Mouse (Mus musculus) limb, embryonic 11.5 days (tissue): Measurements from ENCODE around the gene Atp6v0e. TPM values are rescaled to one million over a fixed set of nuclear protein-coding genes. Genes with fewer than 3 reads are reported as not detected.

Source experiments
- ATAC-seq: fragments of 200-750 bp; cut with Nextera tagmentation; 2 replicates; pipeline ENCODE4 v1.8.0; 2017; ENCODE audit warnings: low read depth; ENCODE audit not compliant: insufficient number of reproducible peaks, low FRiP score, low TSS enrichment
- DNase-seq: peaks from one replicate; pipeline ENCODE4 v3.0.0-alpha.2; 2015; ENCODE audit warnings: low spot score
- H3K27ac ChIP-seq: fragments of 300-500 bp; sonication (generic); replicated peaks from 2 replicates; pipeline ENCODE4 v1.5.1; 2014; ENCODE audit warnings: low read depth, mild to moderate bottlenecking, low read length
- H3K27me3 ChIP-seq: fragments of 300-500 bp; sonication (generic); 2 replicates; pipeline ENCODE4 v1.6.1; 2014; ENCODE audit warnings: mild to moderate bottlenecking, low read length, mixed read lengths; ENCODE audit not compliant: control insufficient read depth, insufficient read depth
- H3K36me3 ChIP-seq: fragments of 300-500 bp; sonication (generic); 2 replicates; pipeline ENCODE4 v1.6.1; 2014; ENCODE audit warnings: mild to moderate bottlenecking, low read length, moderate library complexity, mixed read lengths; ENCODE audit not compliant: control insufficient read depth, insufficient read depth
- H3K4me1 ChIP-seq: fragments of 300-500 bp; sonication (generic); 2 replicates; pipeline ENCODE4 v1.6.1; 2014; ENCODE audit warnings: low read length, mixed read lengths; ENCODE audit not compliant: control insufficient read depth, insufficient read depth
- H3K4me2 ChIP-seq: fragments of 300-500 bp; sonication (generic); 2 replicates; pipeline ENCODE4 v1.6.1; 2014; ENCODE audit warnings: low read depth, mild to moderate bottlenecking, moderate library complexity; ENCODE audit not compliant: severe bottlenecking
- H3K4me3 ChIP-seq: fragments of 300-500 bp; sonication (generic); 2 replicates; pipeline ENCODE4 v1.5.1; 2014; ENCODE audit warnings: low read depth, low read length
- H3K9ac ChIP-seq: fragments of 300-500 bp; sonication (generic); 2 replicates; pipeline ENCODE4 v1.6.1; 2014; ENCODE audit warnings: mild to moderate bottlenecking, low read length
- H3K9me3 ChIP-seq: fragments of 300-500 bp; sonication (generic); 2 replicates; pipeline ENCODE4 v1.6.1; 2016; ENCODE audit warnings: low read length; ENCODE audit not compliant: control insufficient read depth
- WGBS: fragments of 180-500 bp; shearing (Covaris S2); extraction: QIAGEN DNeasy Blood & Tissue Kit; methylation state at CpG from one replicate; pipeline ENCODE4 v1.1.7; 2014; 5-methylcytosine and 5-hydroxymethylcytosine counted together
- polyA plus RNA-seq: library from polyadenylated mRNA; unstranded; fragments of >200 nt; fragmentation: Nextera tagmentation; extraction: Ambion mirVana; gene quantifications from 2 replicates; pipeline ENCODE4 v1.2.1, GENCODE M21; 2014

The Atp6v0e gene
- polyA plus RNA-seq, 1 experiment from 2014 or later: 101 TPM

- no peak for DNase-seq
- no peak for ATAC-seq
- H3K27ac ChIP-seq: no peak overlapping the region
- no peak overlapping the region for H3K4me3 ChIP-seq
- no peaks in the 10 kb centered on the region; the same call in 1 of the 2 replicates for H3K36me3 ChIP-seq
- no peaks in the 10 kb centered on the region for H3K9me3 ChIP-seq
- no peak overlapping the region for H3K9ac ChIP-seq
- H3K27me3 ChIP-seq: no peaks in the 10 kb centered on the region
- no peak overlapping the region for H3K4me2 ChIP-seq
- H3K4me1 ChIP-seq: no peaks in the 10 kb centered on the region
- WGBS: 89% methylated on average over 6 of the region's 6 CpGs
Observed at GRCm38 (mm10) chr17:26681276-26681675, 18.2 kb downstream of the Atp6v0e start.

GRCm38 (mm10) chr17:26686334-26687000 lies 23.4 kb downstream of the Atp6v0e start:
- no peak overlapping the region for H3K9ac ChIP-seq
- WGBS: 90% methylated on average over 17 of the region's 17 CpGs
- H3K36me3 ChIP-seq: no peaks in the 10 kb centered on the region
- H3K4me1 ChIP-seq: no peaks in the 10 kb centered on the region
- H3K4me3 ChIP-seq: no peak overlapping the region
- H3K9me3 ChIP-seq: no peaks in the 10 kb centered on the region
- H3K4me2 ChIP-seq: no peak overlapping the region
- no peak for DNase-seq
- no peak for ATAC-seq
- H3K27ac ChIP-seq: no peak overlapping the region
- no peaks in the 10 kb centered on the region for H3K27me3 ChIP-seq

GRCm38 (mm10) chr17:26688795-26689735 lies 26.0 kb downstream of the Atp6v0e start:
- Histone ChIP-seq H3K9ac (no peak overlapping the region), H3K27me3 (no peaks in the 10 kb centered on the region), H3K27ac (no peak overlapping the region; the same call in 1 of the 2 replicates), H3K4me3 (no peak overlapping the region), H3K36me3 (no peaks in the 10 kb centered on the region), H3K4me2 (no peak overlapping the region), H3K9me3 (no peaks in the 10 kb centered on the region), H3K4me1 (no peaks in the 10 kb centered on the region)
- DNase-seq (no peak), ATAC-seq (no peak)
- WGBS: 66% methylated on average over 8 of the region's 8 CpGs

- H3K4me2 ChIP-seq: no peak overlapping the region
- no peaks in the 10 kb centered on the region for H3K27me3 ChIP-seq
- 96% methylated on average over 2 of the region's 2 CpGs for WGBS
Observed at GRCm38 (mm10) chr17:26689810-26690209, 26.8 kb downstream of the Atp6v0e start.

GRCm38 (mm10) chr17:26690236-26690635 lies 27.2 kb downstream of the Atp6v0e start:
- Histone ChIP-seq H3K27ac (no peak overlapping the region), H3K4me2 (no peak overlapping the region), H3K9me3 (no peaks in the 10 kb centered on the region), H3K9ac (no peak overlapping the region), H3K27me3 (no peaks in the 10 kb centered on the region), H3K4me1 (no peaks in the 10 kb centered on the region), H3K36me3 (no peaks in the 10 kb centered on the region), H3K4me3 (no peak overlapping the region)
- DNase-seq (no peak), ATAC-seq (no peak)
- WGBS: 82% methylated on average over 5 of the region's 5 CpGs

More at GRCm38 (mm10) chr17:26689810-26690209, 26.8 kb downstream of the Atp6v0e start:
- no peaks in the 10 kb centered on the region for H3K4me1 ChIP-seq
- no peak for ATAC-seq
- H3K9ac ChIP-seq: no peak overlapping the region
- H3K4me3 ChIP-seq: no peak overlapping the region
- no peak for DNase-seq
- H3K9me3 ChIP-seq: no peaks in the 10 kb centered on the region
- no peak overlapping the region for H3K27ac ChIP-seq
- H3K36me3 ChIP-seq: no peaks in the 10 kb centered on the region

GRCm38 (mm10) chr17:26691110-26691509 lies 28.1 kb downstream of the Atp6v0e start:
- Histone ChIP-seq H3K4me3 (no peak overlapping the region), H3K36me3 (no peaks in the 10 kb centered on the region; the same call in 1 of the 2 replicates), H3K27ac (no peak overlapping the region), H3K9ac (no peak overlapping the region), H3K27me3 (no peaks in the 10 kb centered on the region), H3K4me2 (no peak overlapping the region), H3K4me1 (no peaks in the 10 kb centered on the region), H3K9me3 (no peaks in the 10 kb centered on the region)
- 91% methylated on average over 7 of the region's 7 CpGs for WGBS
- DNase-seq (no peak), ATAC-seq (no peak)

- H3K27ac ChIP-seq: no peak overlapping the region
Observed at GRCm38 (mm10) chr17:26693424-26693823, 30.4 kb downstream of the Atp6v0e start.

GRCm38 (mm10) chr17:26694171-26694570 lies 31.1 kb downstream of the Atp6v0e start:
- ATAC-seq (no peak), DNase-seq (no peak)
- 77% methylated on average over 7 of the region's 7 CpGs for WGBS
- no peaks in the 10 kb centered on the region for H3K4me1 ChIP-seq
- H3K9ac ChIP-seq: no peak overlapping the region
- H3K27me3 ChIP-seq: no peaks in the 10 kb centered on the region
- H3K4me3 ChIP-seq: no peak overlapping the region
- no peak overlapping the region for H3K4me2 ChIP-seq
- peaks cover under 1% of the 10 kb centered on the region for H3K36me3 ChIP-seq
- no peaks in the 10 kb centered on the region for H3K9me3 ChIP-seq
- H3K27ac ChIP-seq: no peak overlapping the region

More at GRCm38 (mm10) chr17:26693424-26693823, 30.4 kb downstream of the Atp6v0e start:
- no peak for DNase-seq
- H3K4me3 ChIP-seq: no peak overlapping the region
- H3K27me3 ChIP-seq: no peaks in the 10 kb centered on the region
- ATAC-seq: no peak
- no peak overlapping the region for H3K9ac ChIP-seq
- 76% methylated on average over 7 of the region's 7 CpGs for WGBS
- no peaks in the 10 kb centered on the region; the same call in none of the 2 replicates for H3K36me3 ChIP-seq
- no peaks in the 10 kb centered on the region for H3K4me1 ChIP-seq
- no peaks in the 10 kb centered on the region for H3K9me3 ChIP-seq
- H3K4me2 ChIP-seq: no peak overlapping the region
